Mouse (Mus musculus): Measurements from ENCODE around the gene Neurl1a. TPM values are rescaled to one million over a fixed set of nuclear protein-coding genes. Genes with fewer than 3 reads are reported as not detected.

The Neurl1a gene
- total RNA-seq, 2 experiments from 2014 or later = not detected

DNA sequence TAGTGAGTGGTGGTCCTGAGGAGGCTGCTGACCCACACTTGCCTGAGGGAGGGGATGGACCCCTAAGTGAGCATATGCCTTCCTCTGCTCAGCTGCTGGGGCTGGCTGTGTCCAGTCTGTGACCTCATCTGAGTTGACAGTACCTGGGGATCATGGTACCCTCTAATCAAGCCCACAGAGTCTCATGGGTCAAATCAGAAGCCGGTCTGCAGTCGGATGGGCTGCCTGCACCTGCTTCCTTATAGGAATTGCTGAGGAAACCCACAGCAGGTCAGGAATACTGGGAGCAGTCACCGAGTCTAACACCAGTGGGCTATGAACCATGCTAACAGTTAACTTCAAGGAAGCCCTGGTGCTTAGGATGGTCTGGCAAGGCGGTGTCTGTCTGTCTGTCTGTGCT lies 31.8 kb downstream of the Neurl1a start:
- ATAC-seq (replicated peaks; ENCODE audit: poor library complexity, severe bottlenecking) = no peak

DNA sequence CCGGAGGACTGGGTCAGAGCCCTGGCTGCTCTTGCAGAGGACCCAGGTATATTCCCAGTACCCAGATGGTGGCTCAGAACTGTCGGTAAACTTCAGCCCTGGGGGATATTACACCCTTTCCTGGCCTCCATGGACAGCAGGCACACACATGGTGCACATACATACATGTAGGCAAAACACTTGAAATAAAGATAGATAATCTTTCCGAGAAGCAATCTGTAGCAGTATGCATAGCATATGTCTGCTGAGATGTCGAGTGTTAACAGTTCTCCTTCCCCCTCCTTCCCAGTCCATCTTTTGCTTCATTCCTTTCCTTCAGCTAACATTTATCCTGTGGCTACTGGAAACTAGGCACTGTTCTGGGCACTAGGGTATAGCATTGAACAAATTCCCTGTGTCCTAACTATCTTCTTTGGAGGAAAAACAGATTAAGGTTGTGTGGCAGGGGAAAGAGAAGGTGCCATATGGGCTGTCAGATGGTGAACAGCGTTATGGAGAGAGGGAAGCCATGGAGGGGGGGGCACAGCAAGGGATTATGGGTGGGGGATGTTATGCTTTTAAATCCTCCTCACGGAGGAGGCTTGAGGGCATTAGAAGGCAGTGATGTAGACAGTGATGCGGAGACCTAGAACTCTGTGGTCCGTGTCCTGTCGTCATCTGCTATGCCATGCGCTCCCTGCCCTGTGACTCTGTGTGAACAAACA lies 33.1 kb downstream of the Neurl1a start:
- ATAC-seq (replicated peaks; ENCODE audit: poor library complexity, severe bottlenecking) = no peak

DNA sequence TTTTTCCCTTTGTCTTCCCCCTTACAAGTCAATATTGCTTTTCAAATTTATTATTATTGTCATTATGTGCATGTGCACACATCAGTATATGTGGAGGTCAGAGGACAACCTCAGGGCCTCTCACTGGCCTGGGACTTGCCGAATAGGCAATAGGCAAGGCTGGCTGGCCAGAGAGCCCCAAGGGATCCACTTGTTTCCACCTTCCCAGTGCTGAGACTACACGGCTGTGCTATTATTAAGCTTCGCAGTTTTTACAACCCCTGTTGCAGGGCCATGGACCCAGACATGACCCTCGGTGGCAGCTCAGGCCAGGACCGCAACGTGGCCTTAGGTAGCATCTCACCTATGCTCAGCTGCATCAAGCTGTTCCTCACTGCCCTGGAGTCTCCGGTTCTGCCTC lies 33.8 kb downstream of the Neurl1a start:
- no peak for ATAC-seq (replicated peaks; ENCODE audit: poor library complexity, severe bottlenecking)

DNA sequence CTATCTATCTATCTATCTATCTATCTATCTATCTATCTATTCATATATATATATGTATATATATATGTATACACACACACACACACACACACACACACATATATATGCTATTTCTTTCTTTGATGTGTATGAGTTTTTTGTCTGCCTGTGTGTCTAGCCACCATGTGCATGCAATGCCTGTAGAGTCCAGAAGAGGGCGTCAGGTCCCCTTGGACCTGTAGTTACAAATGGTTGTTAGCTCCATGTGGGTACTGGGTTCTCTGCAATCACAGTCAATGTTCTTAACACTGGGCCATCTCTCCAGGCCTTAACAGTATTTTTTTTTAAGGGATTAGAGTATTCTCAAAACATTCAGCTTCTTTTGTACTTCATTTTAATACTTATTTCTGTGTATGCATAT lies 34.9 kb downstream of the Neurl1a start:
- ATAC-seq (replicated peaks; ENCODE audit: poor library complexity, severe bottlenecking) = no peak

DNA sequence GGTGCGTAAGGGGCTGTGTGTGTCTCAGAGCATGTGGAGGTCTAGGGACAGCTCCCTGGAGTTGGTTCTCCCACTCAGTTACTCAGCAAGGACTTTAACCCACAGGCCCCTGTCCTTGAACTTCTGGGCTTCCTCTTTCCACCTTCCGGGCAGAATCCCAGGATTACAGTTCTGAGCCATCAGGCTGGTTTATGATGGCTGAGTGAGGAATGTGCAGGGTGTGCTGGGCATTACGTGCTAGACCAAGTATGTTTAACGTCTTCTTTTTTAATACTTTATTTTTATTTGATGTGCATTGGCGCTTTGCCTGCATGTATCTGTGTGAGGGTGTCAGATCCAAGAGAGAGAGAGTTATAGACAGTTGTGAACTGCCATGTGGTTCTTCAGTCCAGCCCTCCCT lies 38.1 kb downstream of the Neurl1a start:
- no peak for ATAC-seq (replicated peaks; ENCODE audit: poor library complexity, severe bottlenecking)

DNA sequence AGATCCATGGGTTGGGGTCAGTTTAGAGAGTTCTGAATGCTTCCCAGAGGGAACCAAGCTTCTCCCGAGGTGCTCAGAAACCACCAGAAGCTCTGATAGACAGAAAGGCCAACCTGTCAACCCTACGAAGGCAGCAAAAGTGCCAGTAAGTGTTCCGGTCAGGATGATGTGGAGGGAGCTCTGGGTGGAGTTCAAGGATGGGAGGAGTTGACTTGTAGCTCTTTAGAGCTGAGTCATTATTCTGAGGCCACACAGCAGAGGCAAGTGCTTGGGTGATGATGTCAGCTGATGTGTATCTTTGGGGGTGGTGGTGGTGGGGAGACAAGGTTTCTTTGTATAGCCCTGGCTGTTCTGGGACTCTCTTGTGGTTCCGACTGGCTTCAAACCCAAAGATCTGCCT lies 41.0 kb downstream of the Neurl1a start:
- ATAC-seq (replicated peaks; ENCODE audit: poor library complexity, severe bottlenecking) = 0 out of 2 replicates have a peak, but pooled peaks have one; percentile 34

DNA sequence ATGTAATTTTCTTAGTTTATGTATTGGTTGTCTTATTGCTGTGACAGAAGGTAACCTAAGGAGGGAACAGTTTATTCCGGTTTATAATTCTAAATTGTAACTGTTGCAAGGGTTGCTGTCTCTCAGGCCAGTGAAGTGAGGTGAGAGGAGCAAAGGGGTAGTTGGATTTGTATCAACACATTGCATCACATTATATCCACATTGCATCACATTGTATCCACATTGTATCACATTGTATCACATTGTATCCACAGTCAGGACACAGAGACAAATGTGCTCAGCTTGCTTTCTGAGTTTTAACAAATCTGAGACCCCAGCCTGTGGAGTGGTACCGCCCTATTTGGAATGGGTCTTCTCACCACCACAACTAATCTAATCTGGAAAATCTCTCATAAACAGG lies 41.6 kb downstream of the Neurl1a start:
- ATAC-seq (replicated peaks; ENCODE audit: poor library complexity, severe bottlenecking) = peak; percentile 58

DNA sequence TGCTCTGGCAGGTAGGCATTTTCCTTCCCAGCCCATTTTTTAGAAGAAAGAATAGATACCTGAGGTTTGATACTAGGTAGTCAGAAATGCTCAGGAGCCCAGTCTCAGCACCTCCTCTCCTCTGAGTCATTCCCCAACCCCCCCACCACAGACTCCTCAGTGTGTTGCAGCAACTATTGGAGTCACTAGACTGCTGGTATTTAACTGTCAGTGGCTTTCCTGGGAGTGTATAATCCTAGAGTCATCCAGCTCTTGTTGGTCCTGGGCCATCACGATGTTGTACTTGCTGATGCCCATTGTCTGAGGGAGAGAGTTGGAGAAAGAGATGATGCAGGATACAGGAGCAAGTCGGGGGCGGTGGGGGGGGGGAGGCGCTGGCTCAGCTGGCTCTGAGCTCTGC lies 42.4 kb downstream of the Neurl1a start:
- ATAC-seq (replicated peaks; ENCODE audit: poor library complexity, severe bottlenecking) = no peak

DNA sequence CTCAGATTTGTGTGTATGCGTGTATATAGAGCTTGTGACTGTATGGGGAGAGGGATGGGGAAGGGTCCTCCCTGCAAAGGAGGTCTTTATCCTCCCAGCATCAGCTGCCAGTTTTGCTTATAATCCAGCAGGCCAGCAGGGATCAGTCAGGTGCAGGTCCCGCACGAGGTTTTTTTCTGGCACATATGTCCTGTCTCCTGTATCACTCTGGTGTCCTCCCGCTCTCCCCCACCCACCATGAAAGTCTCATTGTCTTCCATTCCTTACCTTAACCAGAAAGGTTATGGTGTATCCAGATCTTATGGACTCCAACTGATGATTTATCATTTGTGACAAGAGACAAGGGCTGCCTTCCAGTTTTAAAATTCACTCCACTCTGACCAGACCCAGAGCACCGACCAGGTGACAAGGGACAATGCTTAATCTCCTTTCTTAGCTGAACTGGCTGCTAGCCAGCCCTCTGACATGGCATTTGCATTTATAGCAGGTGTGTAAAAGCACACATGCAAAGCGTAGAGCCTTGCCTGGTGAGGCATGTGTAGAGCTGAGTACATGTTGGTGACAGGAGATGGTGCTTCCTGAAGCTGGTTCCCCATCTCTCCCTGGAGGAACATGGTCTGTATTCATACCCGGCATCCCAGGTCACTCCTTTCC lies 43.0 kb downstream of the Neurl1a start:
- no peak for ATAC-seq (replicated peaks; ENCODE audit: poor library complexity, severe bottlenecking)

DNA sequence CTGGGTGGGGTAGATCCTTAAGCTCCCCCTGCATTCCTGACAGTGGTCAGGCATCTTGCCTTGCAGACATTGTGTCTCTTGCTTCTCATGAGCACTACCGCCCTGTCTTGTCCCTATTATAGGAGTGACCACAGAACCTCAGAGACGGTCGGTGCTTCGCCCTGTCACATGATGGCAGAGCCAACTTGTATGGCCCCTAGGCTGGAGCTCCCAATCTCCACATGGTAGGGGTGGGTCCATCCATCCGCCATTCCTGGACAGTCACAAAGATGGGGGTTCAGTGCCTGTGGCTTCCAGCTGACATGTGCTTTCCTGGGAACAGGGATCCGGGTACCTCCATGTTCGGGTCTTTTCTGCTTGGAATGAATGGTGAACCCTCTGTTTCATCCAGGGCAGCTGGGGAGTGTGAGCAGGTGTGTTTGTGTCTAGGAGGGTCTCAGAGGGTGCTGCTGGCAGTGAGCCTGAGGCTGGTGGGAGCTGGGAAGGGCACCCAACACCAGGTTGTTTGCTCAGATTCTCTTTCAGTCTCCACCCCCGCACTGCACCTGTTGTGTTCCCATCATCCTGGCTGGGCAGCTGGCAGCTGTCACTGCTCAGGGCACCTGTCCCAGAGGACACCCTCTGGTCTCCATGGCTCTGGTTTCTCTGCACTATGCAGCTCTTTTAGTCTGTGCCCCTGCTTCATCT lies 43.7 kb downstream of the Neurl1a start:
- no peak for ATAC-seq (replicated peaks; ENCODE audit: poor library complexity, severe bottlenecking)

DNA sequence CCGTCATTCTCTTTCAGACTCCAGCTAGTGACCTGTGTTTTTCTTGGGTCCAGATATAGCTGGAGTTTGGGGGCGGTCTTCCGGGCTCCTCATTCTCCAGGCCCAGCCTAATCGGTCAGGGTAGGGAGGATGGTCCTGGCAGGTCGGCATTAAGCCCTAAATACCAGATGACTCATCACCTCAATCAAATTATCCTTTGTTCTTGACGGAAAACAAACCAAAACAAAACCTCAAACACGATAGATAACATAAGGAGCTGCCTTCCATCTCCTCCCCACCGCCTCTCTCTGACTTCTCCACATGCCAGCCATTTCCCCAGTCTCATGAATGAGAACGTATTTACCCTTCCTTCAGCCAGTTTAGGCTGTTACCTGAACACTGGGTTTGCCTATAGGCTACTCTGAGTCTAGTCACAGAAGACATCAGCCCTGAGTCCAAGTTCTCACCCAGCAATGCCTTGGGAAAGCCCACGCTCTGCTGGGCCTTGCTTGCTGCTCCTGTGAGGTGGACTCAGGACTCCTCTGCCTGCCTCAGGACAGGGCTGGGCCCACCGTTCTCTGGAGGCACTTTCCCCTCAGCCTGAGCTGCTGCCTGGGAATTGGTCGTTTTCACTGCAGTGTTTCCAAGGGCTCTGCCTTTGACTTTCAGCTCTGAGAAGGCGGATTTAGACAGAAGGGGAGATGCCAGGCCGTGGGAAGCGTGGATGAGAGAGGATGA lies 44.4 kb downstream of the Neurl1a start:
- ATAC-seq (replicated peaks; ENCODE audit: poor library complexity, severe bottlenecking) = no peak

DNA sequence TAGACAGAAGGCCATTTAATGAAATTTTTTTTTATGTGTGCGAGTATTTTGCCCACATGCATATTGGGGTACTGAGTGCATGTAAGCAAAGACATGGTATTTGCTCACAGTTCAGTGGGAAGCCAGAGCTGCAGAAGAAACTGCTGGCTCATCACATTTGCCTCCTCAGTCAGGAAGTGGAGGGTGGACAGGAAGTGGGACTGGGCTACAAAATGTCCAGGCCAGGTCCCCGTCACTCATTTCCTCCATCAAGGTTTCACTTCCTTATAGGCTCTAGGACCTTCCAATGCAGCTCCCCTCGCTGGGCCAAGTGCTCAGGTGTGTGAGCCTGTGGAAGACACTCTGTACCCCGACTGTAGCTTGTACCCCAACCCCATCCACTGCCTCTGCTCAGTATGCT lies 46.1 kb downstream of the Neurl1a start:
- peak; percentile 84 for ATAC-seq (replicated peaks; ENCODE audit: poor library complexity, severe bottlenecking)

DNA sequence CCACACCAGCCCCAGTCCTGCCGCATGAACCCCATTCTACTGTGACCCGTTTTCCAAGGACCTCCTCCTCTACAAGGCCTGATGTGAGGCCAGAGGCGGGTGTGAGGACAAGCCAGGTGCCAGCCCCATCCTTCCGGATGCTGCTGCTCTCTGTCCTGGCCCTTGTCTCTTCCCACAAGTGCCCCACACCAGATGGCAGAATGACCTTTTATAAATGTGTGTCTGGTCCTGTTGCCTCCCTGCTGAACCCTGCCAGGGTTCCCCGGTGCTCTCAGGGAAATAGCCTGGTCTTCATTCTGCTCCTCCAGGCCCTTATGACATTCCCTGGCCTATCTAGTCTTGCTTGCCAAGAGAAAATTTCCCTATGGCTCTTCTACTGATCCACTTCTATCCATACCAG lies 47.2 kb downstream of the Neurl1a start:
- ATAC-seq (replicated peaks; ENCODE audit: poor library complexity, severe bottlenecking) = no peak

DNA sequence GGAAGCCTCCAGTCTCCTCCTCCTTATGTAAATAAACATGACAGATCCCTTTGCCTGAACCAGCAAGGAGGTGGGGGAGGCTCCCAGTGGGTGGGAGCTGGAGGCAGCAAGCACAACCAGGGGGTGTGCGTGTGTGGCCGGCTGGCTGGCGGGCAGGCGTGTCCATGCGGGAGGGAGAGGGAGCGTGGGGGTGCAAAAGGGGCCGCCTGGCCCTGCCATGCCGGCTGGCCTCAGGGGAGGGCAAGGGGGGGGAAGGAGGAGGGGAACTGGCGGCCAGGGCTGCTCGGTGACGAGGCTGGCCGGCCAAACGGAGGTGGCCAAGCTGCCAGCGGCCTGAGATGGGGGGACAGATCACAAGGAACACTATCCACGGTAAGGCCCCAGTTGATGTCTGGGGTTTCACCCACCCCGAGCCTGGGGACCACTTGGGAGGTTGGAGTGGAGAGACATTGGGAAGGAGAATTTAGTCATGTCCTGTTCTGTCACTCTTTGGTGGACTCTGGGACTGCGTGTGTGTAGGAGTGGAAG lies 50.2 kb downstream of the Neurl1a start:
- ATAC-seq (replicated peaks; ENCODE audit: poor library complexity, severe bottlenecking) = peak; percentile 23

DNA sequence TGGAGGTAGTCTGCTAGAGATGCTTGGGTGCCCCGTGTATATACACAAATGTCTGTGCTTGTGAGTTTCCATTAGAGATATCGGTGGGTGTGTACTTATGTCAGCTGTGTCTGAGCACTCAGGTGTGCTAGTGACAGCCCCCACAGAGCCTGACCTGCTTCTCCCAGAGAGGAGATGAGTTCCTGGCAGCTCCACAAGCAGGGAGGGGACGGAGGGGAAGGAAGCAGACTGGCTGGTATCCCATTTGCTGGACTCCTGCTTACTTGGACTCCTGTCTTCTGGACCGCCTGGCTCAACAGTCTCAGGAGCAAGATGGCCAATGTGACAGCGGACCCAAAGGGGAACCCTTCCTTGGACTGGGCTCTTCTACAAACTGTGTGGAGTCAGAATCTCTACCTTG lies 50.8 kb downstream of the Neurl1a start:
- no peak for ATAC-seq (replicated peaks; ENCODE audit: poor library complexity, severe bottlenecking)

DNA sequence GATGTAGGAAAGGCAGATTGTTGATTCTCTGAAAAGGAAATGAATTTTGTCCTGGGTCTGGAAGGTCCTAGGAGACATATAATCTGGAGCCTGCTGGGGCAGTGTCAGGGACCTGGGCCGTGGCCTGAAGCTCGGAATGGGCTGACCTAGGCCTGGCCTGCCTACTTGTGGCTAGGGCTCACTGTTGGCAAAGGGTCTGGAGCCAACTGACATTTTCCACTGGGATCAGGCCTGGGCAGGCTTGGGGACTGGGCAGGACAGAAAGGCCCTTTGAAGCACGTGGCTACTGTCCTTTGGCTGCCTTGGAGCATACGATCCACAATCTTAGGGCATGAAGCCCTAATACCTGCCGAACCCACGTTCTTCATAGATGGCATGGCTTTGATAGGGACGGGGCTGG lies 51.5 kb downstream of the Neurl1a start:
- ATAC-seq (replicated peaks; ENCODE audit: poor library complexity, severe bottlenecking) = no peak

DNA sequence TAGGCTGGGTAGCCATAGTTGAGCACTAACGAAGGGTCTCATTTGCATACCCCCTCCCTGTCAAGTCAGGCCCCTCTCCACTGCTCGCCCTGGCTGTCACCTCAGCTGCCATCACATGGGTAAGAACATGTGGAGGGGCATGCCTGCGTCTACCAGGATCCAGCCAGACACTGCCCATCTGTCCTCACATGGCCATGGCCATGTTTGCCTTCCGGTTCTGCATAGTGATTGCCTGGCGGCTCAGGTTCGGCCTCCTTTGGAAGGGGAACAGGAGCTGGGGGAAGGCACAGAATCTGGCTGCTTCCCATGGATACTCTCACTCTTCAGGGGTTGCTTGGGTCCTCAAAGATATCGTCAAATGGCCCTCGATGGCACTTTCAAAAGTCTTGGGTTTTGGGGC lies 52.1 kb downstream of the Neurl1a start:
- no peak for ATAC-seq (replicated peaks; ENCODE audit: poor library complexity, severe bottlenecking)

DNA sequence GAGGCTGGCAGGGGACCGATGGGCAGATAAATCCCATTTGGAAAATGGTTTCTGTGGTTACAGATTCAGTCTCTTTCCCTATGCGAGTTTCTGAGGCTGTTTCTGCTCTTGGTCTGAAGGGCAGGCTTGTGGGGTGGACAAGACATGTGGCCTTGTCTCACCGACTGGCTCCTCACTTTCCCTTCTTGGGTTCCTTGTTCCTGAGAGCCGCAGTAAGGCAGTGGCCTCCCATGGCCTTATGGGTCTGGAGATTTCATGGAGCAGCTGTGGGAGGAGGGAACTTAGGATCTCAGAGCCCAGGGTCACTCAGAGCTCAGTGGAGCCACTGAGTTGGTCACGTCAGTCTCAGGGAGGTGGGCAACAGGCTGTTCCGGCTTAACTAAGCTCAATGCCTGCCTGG lies 52.8 kb downstream of the Neurl1a start:
- no peak for ATAC-seq (replicated peaks; ENCODE audit: poor library complexity, severe bottlenecking)

DNA sequence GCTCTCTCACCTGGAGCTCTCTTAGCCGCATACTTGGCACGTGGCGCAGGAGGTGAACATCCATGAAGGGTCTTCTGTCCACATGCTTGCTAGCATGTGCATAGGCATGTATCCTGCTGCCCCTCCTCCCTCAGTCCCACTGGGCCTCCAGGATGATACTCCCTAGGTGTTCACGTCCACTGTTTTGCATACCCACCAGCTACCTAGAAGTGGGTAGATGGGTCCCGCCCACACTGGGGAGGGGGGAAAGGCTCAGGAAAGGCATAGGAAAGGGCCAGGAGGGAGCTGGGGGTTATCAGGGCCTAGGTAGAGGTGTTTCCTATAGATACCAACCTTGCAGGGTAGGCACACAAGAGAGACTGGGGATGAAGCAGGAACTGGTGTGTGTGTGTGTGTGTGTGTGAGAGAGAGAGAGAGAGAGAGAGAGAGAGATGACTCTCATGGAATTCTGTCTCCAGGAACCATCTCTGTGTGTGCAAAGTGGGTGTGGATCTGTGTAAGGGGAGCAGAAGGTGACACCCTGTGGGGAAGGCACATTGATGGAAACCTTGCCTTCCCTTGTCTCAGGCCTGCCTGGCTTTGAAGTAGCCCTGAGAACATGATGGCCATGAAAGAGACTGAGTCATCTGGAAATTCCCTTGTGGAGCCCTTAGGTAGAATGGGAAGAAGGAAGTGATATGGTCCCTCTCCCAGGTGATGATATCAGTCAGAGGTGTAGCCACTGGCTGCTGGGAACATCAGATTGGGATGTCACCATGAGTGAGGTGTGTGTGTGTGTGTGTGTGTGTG lies 53.7 kb downstream of the Neurl1a start:
- ATAC-seq (replicated peaks; ENCODE audit: poor library complexity, severe bottlenecking) = no peak

DNA sequence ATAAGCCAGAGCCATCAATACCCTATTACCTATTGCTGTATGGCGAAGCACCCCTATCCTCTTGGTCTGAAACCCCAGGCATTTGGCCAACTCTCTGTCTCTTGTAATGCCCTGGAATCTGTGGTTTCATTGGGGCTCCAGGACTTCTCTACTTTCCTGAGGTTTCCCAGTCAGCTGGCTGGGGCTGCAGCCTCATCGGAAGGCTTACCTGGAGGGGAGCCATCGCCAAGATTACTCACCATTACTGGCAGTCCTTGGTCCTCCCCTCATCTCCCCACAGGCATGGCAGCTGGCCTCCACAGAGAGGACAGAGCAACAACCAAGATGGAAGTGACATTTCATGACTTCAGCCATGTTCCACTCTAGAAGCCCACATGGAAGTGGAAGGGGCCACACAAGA lies 54.5 kb downstream of the Neurl1a start:
- ATAC-seq (replicated peaks; ENCODE audit: poor library complexity, severe bottlenecking) = no peak

Data from granulocyte monocyte progenitor cell, adult 5-6 weeks (primary cell).